10 mouse cellular contexts compared by ENCODE assay signal in genomic region chr6:142567452-142567851, GRCm38 (mm10). TPM values are rescaled to one million over a fixed set of nuclear protein-coding genes. Genes with fewer than 3 reads are reported as not detected.
DNase-seq lines count a peak whose midpoint lies in the region; ATAC-seq lines count a peak whose summit lies in the region.
"Had no signal": no experiment of that assay in that cellular context is flagged by ENCODE, and none has a peak within 500 bp of the region (broad histone marks: within the 10 kb centered on the region; RNA-seq: fewer than 3 reads in every experiment).

No protein-coding gene starts in this region.

- H3K27me3 ChIP-seq in forebrain, embryonic 11.5 days (ENCODE audit: control insufficient read depth, insufficient read depth, low read length), result peaks cover 31% of the 10 kb centered on the region
- peaks cover 53% of the 10 kb centered on the region for H3K27me3 ChIP-seq in forebrain, embryonic 13.5 days
- H3K27me3 ChIP-seq in hindbrain, embryonic 14.5 days (ENCODE audit: control insufficient read depth, insufficient read depth, low read length), result peaks cover 57% of the 10 kb centered on the region
- H3K27me3 ChIP-seq: CH12.LX had no signal

- no peak overlapping the region for H3K4me3 ChIP-seq in forebrain, embryonic 11.5 days (ENCODE audit: low read depth, low read length)
- no peak overlapping the region for H3K4me3 ChIP-seq in forebrain, embryonic 13.5 days
- H3K4me3 ChIP-seq in hindbrain, embryonic 14.5 days (replicated peaks; ENCODE audit: low read length), result no peak overlapping the region
- H3K4me3 ChIP-seq: neural tube, embryonic 13.5 days had no signal

- peak; percentile 22 for DNase-seq in forebrain, embryonic 11.5 days (ENCODE audit: low spot score)
- DNase-seq in adrenal gland, adult (ENCODE audit: inconsistent age in 2 of 2, low spot score in 1 of 2), result peak; percentile 27 to 90
- DNase-seq in kidney, adult 8-10 months, result peak; percentile 34 to 73
- DNase-seq in lung, postnatal 4 days, result peak; percentile 45 to 78
- DNase-seq in urinary bladder, adult 2 months (ENCODE audit: low spot score), result no peak
- DNase-seq in hindbrain, embryonic 14.5 days (ENCODE audit: low spot score), result no peak

- no peak overlapping the region for H3K4me2 ChIP-seq in forebrain, embryonic 11.5 days (ENCODE audit: low read depth, low read length, severe bottlenecking)
- no peak overlapping the region for H3K4me2 ChIP-seq in forebrain, embryonic 13.5 days
- H3K4me2 ChIP-seq in hindbrain, embryonic 14.5 days (replicated peaks), result no peak overlapping the region
- H3K4me2 ChIP-seq: neural tube, embryonic 13.5 days had no signal

- peaks cover 5% of the 10 kb centered on the region; the same call in 1 of the 2 replicates for H3K4me1 ChIP-seq in forebrain, embryonic 11.5 days (replicated peaks; ENCODE audit: control insufficient read depth, insufficient read depth, low read length)
- H3K4me1 ChIP-seq in forebrain, embryonic 13.5 days, result peaks cover 23% of the 10 kb centered on the region
- peaks cover 20% of the 10 kb centered on the region for H3K4me1 ChIP-seq in hindbrain, embryonic 14.5 days (replicated peaks; ENCODE audit: control insufficient read depth, insufficient read depth, low read length)

- no peak for ATAC-seq in forebrain, embryonic 11.5 days (replicated peaks; ENCODE audit: low FRiP score)
- no peak for ATAC-seq in forebrain, embryonic 13.5 days
- no peak for ATAC-seq in hindbrain, embryonic 14.5 days (ENCODE audit: low FRiP score)
- no peak for ATAC-seq in frontal cortex, adult (ENCODE audit: low TSS enrichment)

- no peaks in the 10 kb centered on the region for H3K9me3 ChIP-seq in forebrain, embryonic 11.5 days (ENCODE audit: control insufficient read depth, low read length)
- H3K9me3 ChIP-seq in forebrain, embryonic 13.5 days (replicated peaks), result no peaks in the 10 kb centered on the region
- no peaks in the 10 kb centered on the region for H3K9me3 ChIP-seq in hindbrain, embryonic 14.5 days (ENCODE audit: control insufficient read depth, low read length)
- H3K9me3 ChIP-seq: neural tube, embryonic 13.5 days had no signal

- 71% methylated on average over 5 of the region's 5 CpGs for WGBS in forebrain, embryonic 11.5 days
- 45% methylated on average over 5 of the region's 5 CpGs for WGBS in forebrain, embryonic 13.5 days
- 42% methylated on average over 5 of the region's 5 CpGs for WGBS in hindbrain, embryonic 14.5 days

- H3K9ac ChIP-seq in forebrain, embryonic 11.5 days (ENCODE audit: low read length), result no peak overlapping the region
- H3K9ac ChIP-seq in forebrain, embryonic 13.5 days, result no peak overlapping the region
- no peak overlapping the region for H3K9ac ChIP-seq in hindbrain, embryonic 14.5 days
- H3K9ac ChIP-seq: neural tube, embryonic 13.5 days had no signal

- no peak overlapping the region for H3K27ac ChIP-seq in forebrain, embryonic 11.5 days (ENCODE audit: low read depth, low read length)
- no peak overlapping the region for H3K27ac ChIP-seq in forebrain, embryonic 13.5 days
- H3K27ac ChIP-seq in hindbrain, embryonic 14.5 days, result no peak overlapping the region
- H3K27ac ChIP-seq: neural tube, embryonic 13.5 days had no signal

- H3K36me3 ChIP-seq in forebrain, embryonic 11.5 days (ENCODE audit: control insufficient read depth, insufficient read depth, low read length), result no peaks in the 10 kb centered on the region
- no peaks in the 10 kb centered on the region for H3K36me3 ChIP-seq in forebrain, embryonic 13.5 days (ENCODE audit: poor library complexity, severe bottlenecking)
- H3K36me3 ChIP-seq in hindbrain, embryonic 14.5 days (replicated peaks; ENCODE audit: control insufficient read depth, insufficient read depth), result no peaks in the 10 kb centered on the region
- H3K36me3 ChIP-seq: neural tube, embryonic 13.5 days had no signal

RNA-seq across cellular contexts. Expression of gene Kcnj8, which starts 4.0 kb away (rescaled TPM):
- 4.0 and 5.5 TPM in 2 replicates for polyA plus RNA-seq in forebrain, embryonic 11.5 days (2014; fragmentation: Nextera tagmentation; extraction: Ambion mirVana)
- polyA plus RNA-seq in forebrain, embryonic 13.5 days (2015; fragmentation: Nextera tagmentation; extraction: Ambion mirVana), result 8.1 and 8.8 TPM in 2 replicates
- 21.7 and 24.0 TPM in 2 replicates for polyA plus RNA-seq in urinary bladder, adult 2 months (2012; rRNA removed)
- 12.4 and 12.9 TPM in 2 replicates for polyA plus RNA-seq in hindbrain, embryonic 14.5 days (2014; fragmentation: Nextera tagmentation; extraction: Ambion mirVana)

RNA-seq across cellular contexts. Expression of gene Ldhb, which starts 59.7 kb away (rescaled TPM):
- 420 and 433 TPM in 2 replicates for polyA plus RNA-seq in forebrain, embryonic 11.5 days (2014; fragmentation: Nextera tagmentation; extraction: Ambion mirVana)
- 493 and 531 TPM in 2 replicates for polyA plus RNA-seq in forebrain, embryonic 13.5 days (2015; fragmentation: Nextera tagmentation; extraction: Ambion mirVana)
- polyA plus RNA-seq in urinary bladder, adult 2 months (2012; rRNA removed), result 564 and 701 TPM in 2 replicates
- 483 and 499 TPM in 2 replicates for polyA plus RNA-seq in hindbrain, embryonic 14.5 days (2014; fragmentation: Nextera tagmentation; extraction: Ambion mirVana)

Comparison
In these comparisons a context has a peak if more than half of its experiments do, and no peak if none do; other contexts are left out.
1. DNase-seq: peak in forebrain, embryonic 11.5 days (single experiment), adrenal gland, adult (2 of 2), kidney, adult 8-10 months (2 of 2) and lung, postnatal 4 days (2 of 2); none in urinary bladder, adult 2 months (single experiment) and hindbrain, embryonic 14.5 days (single experiment).